Mouse (Mus musculus): ENCODE measurements around the gene Cep152. TPM values are rescaled to one million over a fixed set of nuclear protein-coding genes. Genes with fewer than 3 reads are reported as not detected.
A peak's percentile ranks its signal among the peaks of the same experiment; 100 is the strongest.

The Cep152 gene
- polyA plus RNA-seq, 1 experiment from 2014 or later = 11.4 TPM

DNA sequence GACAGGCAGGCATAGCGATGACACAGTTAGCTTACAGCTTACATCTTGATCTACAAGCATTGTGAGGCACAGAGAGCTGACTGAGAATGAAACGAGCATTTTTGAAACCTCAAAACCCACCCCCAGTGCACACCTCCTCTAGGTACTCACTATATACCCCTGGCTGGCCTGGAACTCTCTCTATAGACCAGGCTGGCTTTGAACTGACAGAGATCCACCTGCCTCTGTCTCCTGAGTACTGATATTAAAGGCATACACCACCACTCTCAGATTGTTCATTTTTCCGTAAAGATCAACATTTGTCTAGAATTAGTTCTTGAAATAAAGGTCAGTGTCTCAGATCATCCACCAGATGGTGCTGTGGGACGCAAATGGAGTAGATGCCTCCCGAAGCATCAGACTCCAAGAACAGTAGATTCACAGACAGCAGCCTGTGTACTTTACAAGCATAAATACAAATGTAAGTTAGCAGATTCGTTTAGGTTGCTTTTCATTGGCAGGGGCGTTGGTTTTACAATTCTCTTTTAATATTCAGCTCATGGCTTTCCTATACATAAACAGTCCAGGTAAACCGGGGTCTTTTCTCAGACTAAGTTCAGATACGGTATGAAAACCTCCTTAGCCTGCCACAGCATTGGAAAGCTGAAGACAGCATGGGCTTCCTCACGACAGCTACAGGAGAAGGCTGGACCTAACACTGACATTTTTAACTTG, 35.1 kb upstream of the Cep152 start:
- H3K27me3 ChIP-seq = 0 out of 2 replicates have a peak, but pooled peaks cover 2% of the 10 kb centered on the region
- 0 out of 2 replicates have a peak overlapping the region, but pooled peaks have one; percentile 33 for H3K9ac ChIP-seq
- no peak overlapping the region for H3K27ac ChIP-seq
- H3K4me3 ChIP-seq (replicated peaks) = peak overlapping the region; percentile 17
- H3K36me3 ChIP-seq (replicated peaks) = no peaks in the 10 kb centered on the region
- peak overlapping the region; percentile 48 for H3K4me2 ChIP-seq
- H3K9me3 ChIP-seq = no peaks in the 10 kb centered on the region
- 17% methylated on average over 10 of the region's 10 CpGs for WGBS
- peak; percentile 65; the same call in 1 of the 2 replicates for ATAC-seq (ENCODE audit: low FRiP score)
- H3K4me1 ChIP-seq = peaks cover 8% of the 10 kb centered on the region; the same call in 1 of the 2 replicates

DNA sequence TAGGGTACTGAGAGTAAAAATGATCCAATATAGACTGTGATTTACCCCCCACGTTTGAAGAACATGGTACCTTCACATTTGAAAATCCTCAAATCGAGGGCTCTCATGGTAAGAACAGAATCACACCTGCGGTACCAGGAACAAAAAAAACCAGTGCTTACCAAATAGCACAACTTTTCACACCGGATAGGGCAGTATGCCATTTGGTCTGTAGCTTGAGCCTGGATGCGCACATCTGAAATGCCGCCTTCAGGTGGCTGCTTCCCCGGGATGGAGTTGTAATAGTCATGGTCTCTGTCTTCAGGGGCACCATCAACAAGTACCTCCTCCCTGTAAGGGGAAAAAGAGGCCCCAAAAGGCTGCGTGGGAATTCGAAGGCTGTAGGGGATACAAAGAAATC, 30.5 kb upstream of the Cep152 start:
- H3K9me3 ChIP-seq = no peaks in the 10 kb centered on the region
- H3K36me3 ChIP-seq (replicated peaks) = no peaks in the 10 kb centered on the region
- H3K4me1 ChIP-seq = 0 out of 2 replicates have a peak, but pooled peaks cover 2% of the 10 kb centered on the region
- 0 out of 2 replicates have a peak, but pooled peaks cover 2% of the 10 kb centered on the region for H3K27me3 ChIP-seq
- WGBS = 92% methylated on average over 9 of the region's 9 CpGs
- H3K4me3 ChIP-seq (replicated peaks) = no peak overlapping the region
- ATAC-seq (ENCODE audit: low FRiP score) = no peak
- H3K27ac ChIP-seq = no peak overlapping the region
- no peak overlapping the region for H3K9ac ChIP-seq
- no peak overlapping the region for H3K4me2 ChIP-seq

DNA sequence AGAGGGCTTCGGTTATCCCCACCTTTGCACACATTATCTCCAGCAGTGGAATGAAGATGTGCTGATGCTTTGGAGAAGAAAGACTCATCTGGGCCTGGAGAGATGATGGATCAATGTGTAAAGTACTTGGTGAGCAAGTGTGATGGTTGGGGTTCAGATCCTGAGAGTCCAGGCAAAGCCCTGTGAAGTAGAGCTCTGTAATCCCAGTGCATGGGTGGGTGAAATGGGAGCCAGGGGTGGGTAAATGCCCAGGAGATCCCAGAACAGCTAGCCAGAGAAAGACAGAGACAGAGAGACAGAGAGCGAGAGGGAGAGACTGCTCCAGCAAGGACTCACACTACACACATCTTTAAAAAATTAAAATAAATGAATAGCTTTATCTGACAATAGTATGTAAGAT, 28.4 kb upstream of the Cep152 start:
- H3K9me3 ChIP-seq = no peaks in the 10 kb centered on the region
- no peaks in the 10 kb centered on the region for H3K36me3 ChIP-seq (replicated peaks)
- ATAC-seq (ENCODE audit: low FRiP score) = no peak
- H3K4me3 ChIP-seq (replicated peaks) = no peak overlapping the region
- H3K27ac ChIP-seq = no peak overlapping the region
- WGBS = 93% methylated on average over 2 of the region's 2 CpGs
- no peak overlapping the region for H3K4me2 ChIP-seq
- H3K27me3 ChIP-seq = no peaks in the 10 kb centered on the region
- H3K9ac ChIP-seq = no peak overlapping the region
- no peaks in the 10 kb centered on the region for H3K4me1 ChIP-seq

DNA sequence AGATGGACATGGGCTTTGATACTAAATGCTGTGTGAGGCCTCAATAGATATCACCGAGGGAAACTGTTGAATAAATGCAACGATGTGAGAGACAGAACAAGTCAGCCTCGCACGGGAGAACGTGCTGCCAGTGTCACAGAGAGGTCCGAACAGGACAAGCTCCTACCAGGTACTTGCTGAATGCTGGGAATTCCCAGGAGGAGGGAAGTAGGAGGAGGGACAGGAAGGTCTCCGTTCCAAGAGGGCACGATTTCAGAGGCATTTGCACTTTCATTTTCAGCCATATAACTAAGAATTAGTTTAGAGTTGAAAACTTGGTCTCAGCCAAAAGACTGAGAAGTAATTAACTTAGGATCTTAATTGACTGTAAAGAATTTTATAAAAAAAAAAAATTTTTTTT, 26.6 kb upstream of the Cep152 start:
- Histone ChIP-seq H3K27ac (no peak overlapping the region), H3K27me3 (no peaks in the 10 kb centered on the region), H3K36me3 (replicated peaks) (no peaks in the 10 kb centered on the region), H3K4me1 (no peaks in the 10 kb centered on the region), H3K9ac (no peak overlapping the region), H3K4me2 (no peak overlapping the region), H3K4me3 (replicated peaks) (no peak overlapping the region), H3K9me3 (no peaks in the 10 kb centered on the region)
- no peak for ATAC-seq (ENCODE audit: low FRiP score)
- WGBS = 51% methylated on average over 8 of the region's 8 CpGs

DNA sequence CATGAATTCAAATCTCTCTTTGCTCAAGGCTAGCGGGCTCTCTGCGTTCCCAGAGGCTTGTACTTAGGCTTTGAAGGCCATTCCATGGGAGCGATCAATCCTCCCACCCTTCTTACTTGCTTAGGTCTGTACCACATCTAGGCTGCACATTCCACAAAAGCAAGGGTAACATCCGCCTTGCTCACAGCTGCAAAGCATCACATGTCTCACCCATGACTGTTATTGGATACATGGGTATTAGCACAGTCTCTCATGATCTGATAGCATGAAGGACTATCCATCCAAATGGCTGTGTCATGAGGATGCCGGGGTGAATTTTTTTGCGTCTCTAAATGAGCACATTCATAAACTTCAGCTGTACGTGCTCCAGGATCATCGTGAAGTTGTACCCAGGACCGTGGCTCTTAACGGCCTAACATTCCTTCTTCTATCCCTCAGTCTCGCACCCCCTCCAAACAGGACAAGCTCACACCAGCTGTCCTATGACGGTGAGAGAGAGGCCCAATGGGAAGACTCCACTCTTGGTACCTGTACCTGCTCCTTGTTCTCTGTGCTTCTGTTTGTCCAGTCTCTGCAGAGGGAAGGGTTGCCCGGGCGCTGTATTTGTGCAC, 25.9 kb upstream of the Cep152 start:
- Histone ChIP-seq H3K9ac (no peak overlapping the region), H3K27ac (no peak overlapping the region), H3K36me3 (replicated peaks) (no peaks in the 10 kb centered on the region), H3K9me3 (no peaks in the 10 kb centered on the region), H3K4me2 (no peak overlapping the region), H3K4me3 (replicated peaks) (no peak overlapping the region), H3K27me3 (no peaks in the 10 kb centered on the region), H3K4me1 (no peaks in the 10 kb centered on the region)
- 93% methylated on average over 14 of the region's 14 CpGs for WGBS
- no peak for ATAC-seq (ENCODE audit: low FRiP score)

DNA sequence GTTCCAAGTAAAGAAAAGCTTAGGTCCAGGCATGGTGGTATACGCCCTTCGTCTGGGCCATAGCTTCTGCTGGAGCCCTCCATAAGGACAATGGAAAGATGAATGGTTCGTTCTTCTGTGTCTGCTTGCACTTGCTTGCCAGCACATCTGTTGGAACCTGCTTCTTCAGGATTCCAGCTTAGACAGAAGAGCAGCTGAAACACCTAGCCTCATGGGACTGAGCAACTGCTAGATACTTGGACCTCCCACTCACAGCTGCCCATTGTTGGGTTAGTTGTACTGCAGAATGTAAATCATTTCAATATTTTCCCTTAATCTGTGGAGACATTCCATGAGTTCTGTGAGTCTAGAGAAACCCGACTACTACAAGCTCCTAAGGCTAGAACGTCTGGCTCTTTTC, 25.1 kb upstream of the Cep152 start:
- Histone ChIP-seq H3K27ac (no peak overlapping the region), H3K4me2 (no peak overlapping the region), H3K9ac (no peak overlapping the region), H3K4me3 (replicated peaks) (no peak overlapping the region), H3K9me3 (no peaks in the 10 kb centered on the region), H3K4me1 (no peaks in the 10 kb centered on the region; the same call in 1 of the 2 replicates), H3K36me3 (replicated peaks) (no peaks in the 10 kb centered on the region), H3K27me3 (no peaks in the 10 kb centered on the region)
- 88% methylated on average over 5 of the region's 5 CpGs for WGBS
- no peak for ATAC-seq (ENCODE audit: low FRiP score)

DNA sequence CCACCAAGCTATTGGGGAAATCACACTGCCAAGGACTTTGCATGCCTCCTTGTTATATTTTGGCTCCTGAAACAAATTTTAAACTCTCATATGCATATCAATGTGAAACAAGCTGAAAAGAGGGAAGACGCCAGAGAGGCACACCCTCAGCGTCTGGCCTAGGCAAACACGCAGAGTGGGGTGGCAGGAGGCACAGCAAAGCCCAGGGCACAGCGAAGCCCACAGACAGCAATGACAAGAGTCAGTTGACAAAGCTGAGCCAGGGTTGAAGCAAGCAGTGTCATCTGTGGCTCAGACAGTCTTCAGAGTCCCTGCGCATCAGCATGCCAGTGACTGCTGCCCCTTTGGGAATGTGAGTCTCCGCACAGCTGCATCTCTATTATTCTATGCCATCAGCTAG, 20.0 kb upstream of the Cep152 start:
- H3K9me3 ChIP-seq = no peaks in the 10 kb centered on the region
- H3K4me1 ChIP-seq = no peaks in the 10 kb centered on the region; the same call in 1 of the 2 replicates
- no peaks in the 10 kb centered on the region for H3K36me3 ChIP-seq (replicated peaks)
- no peak overlapping the region for H3K4me2 ChIP-seq
- no peak overlapping the region for H3K4me3 ChIP-seq (replicated peaks)
- no peak overlapping the region for H3K27ac ChIP-seq
- 73% methylated on average over 6 of the region's 6 CpGs for WGBS
- ATAC-seq (ENCODE audit: low FRiP score) = no peak
- H3K9ac ChIP-seq = no peak overlapping the region
- H3K27me3 ChIP-seq = no peaks in the 10 kb centered on the region

DNA sequence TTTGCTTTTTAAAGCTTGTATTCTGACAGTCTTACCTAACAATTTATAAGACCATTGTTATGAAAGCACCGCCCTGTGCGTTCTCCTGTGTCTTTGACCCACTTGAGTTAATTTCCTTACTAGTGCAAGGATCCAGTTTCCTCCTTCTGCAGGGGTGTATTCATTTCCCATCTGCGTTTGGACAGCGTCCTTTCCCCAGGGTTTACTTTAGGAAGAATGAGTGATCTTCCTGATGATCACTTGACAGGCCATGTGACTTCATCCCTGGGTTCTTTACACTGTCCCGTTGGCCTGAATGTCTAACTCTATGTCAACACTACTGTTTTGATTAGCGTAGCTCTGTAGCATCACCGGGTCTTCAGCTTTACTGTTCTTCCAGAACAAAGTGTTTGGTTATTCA, 12.4 kb upstream of the Cep152 start:
- no peak for ATAC-seq (ENCODE audit: low FRiP score)
- H3K4me1 ChIP-seq = no peaks in the 10 kb centered on the region
- H3K4me2 ChIP-seq = no peak overlapping the region
- no peaks in the 10 kb centered on the region for H3K36me3 ChIP-seq (replicated peaks)
- no peak overlapping the region for H3K4me3 ChIP-seq (replicated peaks)
- no peak overlapping the region for H3K9ac ChIP-seq
- no peaks in the 10 kb centered on the region for H3K9me3 ChIP-seq
- WGBS = 88% methylated on average over 7 of the region's 7 CpGs
- H3K27me3 ChIP-seq = no peaks in the 10 kb centered on the region
- H3K27ac ChIP-seq = no peak overlapping the region

DNA sequence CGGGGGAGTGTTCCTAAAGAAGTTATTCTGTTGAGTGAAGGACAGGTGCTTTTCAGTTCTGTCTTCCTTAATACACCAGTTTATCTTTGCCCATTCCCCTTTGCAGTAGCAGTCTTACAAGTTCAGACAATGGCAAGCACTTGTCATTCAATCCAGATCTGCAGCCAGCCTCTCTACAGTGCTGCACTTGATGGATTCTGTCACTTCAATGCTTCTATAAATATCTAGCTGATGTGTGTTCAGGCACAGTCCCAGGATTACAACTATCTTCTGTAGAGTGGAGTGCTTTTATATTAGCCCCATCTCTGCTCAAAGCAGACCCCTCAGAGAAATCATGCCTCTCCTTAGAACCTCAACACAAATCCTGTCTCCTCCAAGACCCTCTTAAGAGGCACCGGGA, 5.1 kb upstream of the Cep152 start:
- H3K9ac ChIP-seq = no peak overlapping the region
- 84% methylated on average over 2 of the region's 2 CpGs for WGBS

DNA sequence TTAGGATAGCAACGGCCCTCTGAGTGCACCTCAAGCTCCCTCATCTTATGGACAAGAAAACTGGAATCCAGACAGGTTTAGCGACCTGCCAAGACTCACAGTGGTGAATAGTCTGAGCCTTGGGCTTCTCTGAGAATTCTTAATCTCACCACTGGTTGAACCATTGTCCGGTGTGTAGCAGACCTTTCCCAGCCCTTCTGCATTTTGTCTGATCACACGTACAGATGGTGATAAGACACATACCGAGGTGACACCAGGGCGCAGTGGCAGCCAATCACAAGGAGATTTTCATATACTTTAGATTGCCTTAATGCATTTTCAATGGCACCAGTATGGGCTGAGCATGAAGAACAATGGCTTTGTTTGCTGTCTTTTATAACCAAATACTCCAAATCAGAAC, 3.6 kb upstream of the Cep152 start:
- 88% methylated on average over 6 of the region's 6 CpGs for WGBS
- ATAC-seq (ENCODE audit: low FRiP score) = no peak

More for the DNA sequence above, 5.1 kb upstream of the Cep152 start:
- no peaks in the 10 kb centered on the region for H3K9me3 ChIP-seq
- no peaks in the 10 kb centered on the region for H3K27me3 ChIP-seq
- no peak overlapping the region for H3K27ac ChIP-seq
- no peak overlapping the region for H3K4me2 ChIP-seq
- ATAC-seq (ENCODE audit: low FRiP score) = no peak
- peaks cover 4% of the 10 kb centered on the region; the same call in 1 of the 2 replicates for H3K4me1 ChIP-seq
- H3K36me3 ChIP-seq (replicated peaks) = no peaks in the 10 kb centered on the region
- no peak overlapping the region for H3K4me3 ChIP-seq (replicated peaks)

DNA sequence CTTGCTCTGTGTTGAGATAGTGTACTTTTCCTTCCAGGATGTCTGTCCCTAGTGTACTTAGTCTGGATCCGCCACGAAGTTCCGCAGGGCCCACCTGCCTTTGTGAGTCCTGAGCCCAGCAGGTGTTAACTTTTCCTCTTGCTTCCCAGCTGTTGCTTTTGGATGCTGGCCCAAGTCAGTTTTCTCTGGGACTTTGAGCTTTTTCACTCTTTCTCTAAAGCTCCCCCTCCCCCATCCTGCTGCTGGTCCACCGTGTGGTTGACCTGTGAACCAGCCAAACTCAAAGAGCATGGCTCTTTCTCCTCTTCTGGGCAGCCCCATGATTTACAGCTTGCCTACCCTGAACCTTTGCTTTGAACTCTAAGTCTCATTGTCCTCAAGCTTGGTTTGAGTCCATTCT, 1.6 kb upstream of the Cep152 start:
- 94% methylated on average over 4 of the region's 4 CpGs for WGBS
- Histone ChIP-seq H3K4me3 (replicated peaks) (no peak overlapping the region), H3K27ac (no peak overlapping the region), H3K9me3 (no peaks in the 10 kb centered on the region), H3K36me3 (replicated peaks) (no peaks in the 10 kb centered on the region), H3K4me1 (peaks cover 20% of the 10 kb centered on the region), H3K27me3 (no peaks in the 10 kb centered on the region), H3K4me2 (no peak overlapping the region), H3K9ac (no peak overlapping the region)
- ATAC-seq (ENCODE audit: low FRiP score) = no peak

More for the DNA sequence above, 3.6 kb upstream of the Cep152 start:
- no peak overlapping the region for H3K4me2 ChIP-seq
- H3K9me3 ChIP-seq = no peaks in the 10 kb centered on the region
- no peak overlapping the region for H3K27ac ChIP-seq
- peaks cover 14% of the 10 kb centered on the region for H3K4me1 ChIP-seq
- no peaks in the 10 kb centered on the region for H3K27me3 ChIP-seq
- no peaks in the 10 kb centered on the region for H3K36me3 ChIP-seq (replicated peaks)
- H3K4me3 ChIP-seq (replicated peaks) = no peak overlapping the region
- H3K9ac ChIP-seq = no peak overlapping the region

DNA sequence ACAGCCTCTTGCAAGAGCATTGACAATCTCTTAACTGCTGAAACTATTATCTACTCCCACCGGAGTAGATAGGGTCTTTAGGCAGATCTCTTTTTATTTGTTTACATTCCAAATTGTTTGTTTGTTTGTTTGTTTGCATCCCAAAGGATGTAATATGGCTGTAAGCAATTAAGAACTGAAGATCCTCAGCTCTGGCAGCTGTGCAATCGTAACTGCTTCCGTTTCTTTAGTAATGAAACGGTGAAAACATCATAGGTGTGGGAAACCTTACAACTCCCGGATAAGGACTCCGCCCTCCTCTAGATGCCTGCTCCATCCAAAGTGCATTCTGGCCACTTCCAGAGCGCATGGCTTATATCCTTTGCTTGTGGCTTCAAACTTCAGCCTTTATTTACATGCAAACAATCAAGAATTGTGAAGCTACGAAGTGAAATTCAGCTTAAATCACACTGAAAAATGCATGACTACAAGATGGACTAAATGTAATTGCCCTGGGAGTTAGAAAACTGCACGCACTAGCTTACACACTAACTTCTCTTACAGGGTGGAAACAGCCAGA, 707 bp downstream of the Cep152 start:
- H3K4me2 ChIP-seq = peak overlapping the region; percentile 64
- no peak overlapping the region for H3K27ac ChIP-seq
- WGBS = 17% methylated on average over 9 of the region's 9 CpGs
- H3K9ac ChIP-seq = peak overlapping the region; percentile 74
- no peak for ATAC-seq (ENCODE audit: low FRiP score)
- no peaks in the 10 kb centered on the region for H3K9me3 ChIP-seq
- H3K4me1 ChIP-seq = peaks cover 30% of the 10 kb centered on the region
- H3K36me3 ChIP-seq (replicated peaks) = peaks cover 11% of the 10 kb centered on the region
- no peaks in the 10 kb centered on the region for H3K27me3 ChIP-seq
- peak overlapping the region; percentile 86 for H3K4me3 ChIP-seq (replicated peaks)

All from forebrain, embryonic 12.5 days (tissue).